Mouse (Mus musculus) midbrain, embryonic 13.5 days (tissue): ENCODE data around the gene Efr3b. TPM values are rescaled to one million over a fixed set of nuclear protein-coding genes. Genes with fewer than 3 reads are reported as not detected.

Source experiments
- ATAC-seq: fragments of 200-750 bp; cut with Nextera tagmentation; 2 replicates; pipeline ENCODE4 v1.8.0; 2017; ENCODE audit warnings: mild to moderate bottlenecking, moderate TSS enrichment, moderate library complexity
- H3K27ac ChIP-seq: fragments of 300-500 bp; sonication (generic); 2 replicates; pipeline ENCODE4 v1.5.1; 2015; ENCODE audit warnings: inconsistent platforms, mild to moderate bottlenecking, moderate library complexity
- H3K27me3 ChIP-seq: fragments of 300-500 bp; sonication (generic); 2 replicates; pipeline ENCODE4 v1.6.1; 2015; ENCODE audit warnings: mild to moderate bottlenecking, inconsistent platforms
- H3K36me3 ChIP-seq: fragments of 300-500 bp; sonication (generic); 2 replicates; pipeline ENCODE4 v1.6.1; 2015; ENCODE audit warnings: mild to moderate bottlenecking, inconsistent platforms
- H3K4me1 ChIP-seq: fragments of 300-500 bp; sonication (generic); replicated peaks from 2 replicates; pipeline ENCODE4 v1.6.1; 2015; ENCODE audit warnings: inconsistent platforms
- H3K4me2 ChIP-seq: fragments of 300-500 bp; sonication (generic); replicated peaks from 2 replicates; pipeline ENCODE4 v1.6.1; 2015; ENCODE audit warnings: moderate library complexity, mild to moderate bottlenecking, inconsistent platforms
- H3K4me3 ChIP-seq: fragments of 300-500 bp; sonication (generic); replicated peaks from 2 replicates; pipeline ENCODE4 v1.5.1; 2015; ENCODE audit warnings: mild to moderate bottlenecking, inconsistent platforms
- H3K9ac ChIP-seq: fragments of 300-500 bp; sonication (generic); replicated peaks from 2 replicates; pipeline ENCODE4 v1.6.1; 2015; ENCODE audit warnings: mild to moderate bottlenecking, inconsistent platforms
- H3K9me3 ChIP-seq: fragments of 300-500 bp; sonication (generic); 2 replicates; pipeline ENCODE4 v1.6.1; 2016; ENCODE audit warnings: mild to moderate bottlenecking, inconsistent platforms
- WGBS: fragments of 180-500 bp; shearing (Covaris S2); methylation state at CpG from one replicate; pipeline ENCODE4 v1.1.7; 2015; 5-methylcytosine and 5-hydroxymethylcytosine counted together
- polyA plus RNA-seq: library from polyadenylated mRNA; unstranded; fragments of >200 nt; fragmentation: Nextera tagmentation; extraction: Ambion mirVana; gene quantifications from 2 replicates; pipeline ENCODE4 v1.2.1, GENCODE M21; 2015

The Efr3b gene
- polyA plus RNA-seq: 37.9 and 41.5 TPM in 2 replicates

DNA sequence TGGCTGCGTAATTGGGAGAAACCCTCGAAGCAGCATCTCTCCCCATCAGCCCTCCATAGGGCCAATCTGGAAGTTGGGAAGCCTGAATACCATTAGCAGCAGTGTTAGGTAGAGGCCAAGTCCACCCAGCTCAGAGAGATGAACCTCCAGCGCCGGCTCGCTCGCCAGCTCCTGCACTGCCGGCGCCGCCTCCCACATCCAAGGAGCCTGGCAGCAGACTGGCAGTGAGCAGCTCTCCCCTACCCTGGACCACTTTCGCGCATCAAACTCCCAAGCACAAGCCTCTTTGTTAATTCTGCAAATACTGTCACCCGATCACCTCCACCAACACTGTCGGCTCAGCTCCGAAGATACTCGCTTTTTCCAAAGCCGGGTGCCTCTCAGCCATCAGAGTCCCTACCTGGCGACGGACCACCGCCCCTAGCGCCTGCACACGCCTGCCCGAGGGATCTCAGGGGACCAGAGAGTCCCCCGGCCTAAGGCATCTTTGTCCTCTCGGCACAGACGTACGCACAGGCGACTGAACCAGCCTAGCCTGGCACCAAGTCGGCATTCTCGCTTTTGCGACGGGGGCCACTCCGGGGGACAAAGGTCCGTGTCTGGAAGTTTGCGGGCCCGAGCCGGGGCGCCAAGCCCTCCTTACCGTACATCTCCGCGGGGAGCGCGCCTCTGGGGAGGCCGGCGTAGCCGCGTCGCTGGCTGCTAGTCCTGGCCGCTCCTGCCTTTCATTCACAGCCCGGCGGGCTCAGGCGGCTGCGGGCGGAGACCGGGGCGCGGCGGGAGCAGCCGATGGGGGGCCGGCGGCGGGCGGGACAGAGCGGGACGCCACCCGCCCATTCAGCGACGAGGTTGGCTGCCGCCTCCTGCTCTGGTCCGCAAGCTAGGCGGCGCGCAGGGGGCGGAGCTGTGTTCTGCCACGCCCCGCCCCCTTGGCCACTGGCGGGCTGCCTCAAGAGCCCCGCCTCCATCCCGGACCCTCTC lies at the start of gene Efr3b:
Efr3b (minus strand) TSS at position 855 of the 981 bp plus-strand sequence.
- H3K9ac ChIP-seq: peak within 1 kb of the TSS; percentile 91
- no peaks in the 10 kb centered on the region for H3K9me3 ChIP-seq
- H3K4me2 ChIP-seq: peak within 1 kb of the TSS; percentile 80
- WGBS: under 1% methylated on average over 68 of the region's 78 CpGs
- H3K27ac ChIP-seq: peak within 1 kb of the TSS; percentile 85
- ATAC-seq: peak; percentile 95
- peaks cover 5% of the 10 kb centered on the region; the same call in 1 of the 2 replicates for H3K36me3 ChIP-seq
- H3K4me3 ChIP-seq: peak within 1 kb of the TSS; percentile 82
- H3K27me3 ChIP-seq: 0 out of 2 replicates have a peak, but pooled peaks cover 10% of the 10 kb centered on the region
- peaks cover 26% of the 10 kb centered on the region for H3K4me1 ChIP-seq

GRCm38 (mm10) chr12:4083441-4083840 lies 44.7 kb upstream of the Efr3b start:
- Histone ChIP-seq H3K36me3 (peaks cover 19% of the 10 kb centered on the region), H3K27ac (no peak overlapping the region), H3K4me2 (peak overlapping the region; percentile 61), H3K4me3 (peak overlapping the region; percentile 59), H3K4me1 (peaks cover 19% of the 10 kb centered on the region), H3K27me3 (no peaks in the 10 kb centered on the region), H3K9ac (peak overlapping the region; percentile 56), H3K9me3 (no peaks in the 10 kb centered on the region)
- ATAC-seq: no peak
- WGBS: 71% methylated on average over 8 of the region's 8 CpGs

DNA sequence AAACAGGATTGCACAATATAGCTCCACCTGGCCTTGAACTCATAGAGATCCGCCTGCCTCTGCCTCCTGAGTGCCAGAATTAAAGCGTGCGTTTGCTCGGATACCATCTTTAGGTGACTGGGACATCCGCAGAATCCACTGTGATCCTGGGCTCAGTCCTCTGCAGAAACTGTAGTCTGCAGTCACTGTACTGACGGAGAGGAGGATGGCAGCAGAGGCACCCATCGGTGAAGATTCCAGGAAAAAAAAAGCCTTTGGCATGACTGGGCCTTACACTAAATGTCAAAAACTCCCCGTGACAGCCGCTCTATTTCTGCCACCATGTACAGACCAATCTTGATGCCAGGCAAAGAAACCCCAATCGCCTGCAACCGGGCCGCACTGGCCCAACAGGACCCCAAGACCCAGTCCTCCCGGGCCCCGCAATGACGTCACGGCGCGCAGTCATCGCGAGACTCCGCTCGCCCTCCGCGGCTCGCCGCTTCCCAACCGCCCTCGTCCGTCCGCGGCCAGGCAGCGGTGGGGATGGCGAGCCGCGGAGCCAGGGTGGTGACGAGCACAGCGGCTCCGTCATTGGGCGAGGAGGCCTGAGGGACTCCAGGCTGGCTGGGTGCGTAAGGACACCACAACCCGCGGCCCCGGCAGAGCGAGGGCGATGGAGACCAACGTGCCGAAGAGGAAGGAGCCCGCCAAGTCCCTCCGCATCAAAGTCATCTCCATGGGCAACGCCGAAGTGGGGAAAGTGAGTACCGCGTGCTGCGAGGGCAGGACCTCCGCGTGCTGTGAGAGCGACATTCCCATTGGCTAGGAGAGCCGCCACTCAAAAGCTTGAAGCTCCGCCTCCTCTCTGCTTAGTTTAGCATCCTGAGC lies 43.7 kb upstream of the Efr3b start, which contains the start of gene Dnajc27:
Dnajc27 (plus strand) TSS at position 452 of the 870 bp plus-strand sequence.
- 4% methylated on average over 59 of the region's 59 CpGs for WGBS

GRCm38 (mm10) chr12:4080311-4080710 lies 41.6 kb upstream of the Efr3b start:
- H3K4me3 ChIP-seq: no peak overlapping the region
- H3K4me2 ChIP-seq: no peak overlapping the region
- H3K27ac ChIP-seq: no peak overlapping the region
- H3K27me3 ChIP-seq: no peaks in the 10 kb centered on the region
- no peak overlapping the region for H3K9ac ChIP-seq
- peaks cover 19% of the 10 kb centered on the region for H3K4me1 ChIP-seq
- ATAC-seq: no peak
- H3K36me3 ChIP-seq: no peaks in the 10 kb centered on the region
- WGBS: 0% methylated on average over 2 of the region's 2 CpGs
- H3K9me3 ChIP-seq: no peaks in the 10 kb centered on the region

More for the DNA sequence above, 43.7 kb upstream of the Efr3b start, which contains the start of gene Dnajc27:
- Histone ChIP-seq H3K36me3 (peaks cover 15% of the 10 kb centered on the region), H3K9me3 (no peaks in the 10 kb centered on the region), H3K27ac (peak within 1 kb of the TSS; percentile 97), H3K9ac (peak within 1 kb of the TSS; percentile 77), H3K4me2 (peak within 1 kb of the TSS; percentile 61), H3K4me3 (peak within 1 kb of the TSS; percentile 59), H3K27me3 (no peaks in the 10 kb centered on the region), H3K4me1 (peaks cover 19% of the 10 kb centered on the region)
- peak; percentile 96 for ATAC-seq

DNA sequence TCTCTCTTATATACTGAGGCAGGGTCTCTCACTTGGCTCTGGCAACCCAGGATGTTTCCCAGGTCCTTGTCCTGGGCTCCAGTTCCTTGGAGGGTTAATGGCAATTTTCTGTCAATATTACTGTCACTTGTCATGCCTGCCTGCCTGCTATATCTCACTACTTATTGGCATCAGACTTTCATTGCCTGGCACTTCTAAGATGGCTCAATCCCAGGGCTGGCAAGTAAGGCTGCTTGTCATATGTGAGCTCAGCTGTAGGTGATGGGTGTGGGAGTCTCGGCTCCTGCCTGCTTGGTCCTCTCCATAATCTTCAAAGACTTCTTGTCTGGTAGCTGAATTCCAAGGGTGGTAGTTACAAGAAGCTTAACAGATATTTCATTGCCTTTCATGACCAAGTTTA lies 39.4 kb upstream of the Efr3b start:
- no peaks in the 10 kb centered on the region for H3K36me3 ChIP-seq
- H3K4me3 ChIP-seq: no peak overlapping the region
- H3K9ac ChIP-seq: no peak overlapping the region
- H3K4me2 ChIP-seq: no peak overlapping the region
- H3K9me3 ChIP-seq: no peaks in the 10 kb centered on the region
- no peak overlapping the region for H3K27ac ChIP-seq
- WGBS: 63% methylated on average over 1 of the region's 1 CpGs
- peaks cover 8% of the 10 kb centered on the region for H3K4me1 ChIP-seq
- H3K27me3 ChIP-seq: no peaks in the 10 kb centered on the region
- no peak for ATAC-seq

DNA sequence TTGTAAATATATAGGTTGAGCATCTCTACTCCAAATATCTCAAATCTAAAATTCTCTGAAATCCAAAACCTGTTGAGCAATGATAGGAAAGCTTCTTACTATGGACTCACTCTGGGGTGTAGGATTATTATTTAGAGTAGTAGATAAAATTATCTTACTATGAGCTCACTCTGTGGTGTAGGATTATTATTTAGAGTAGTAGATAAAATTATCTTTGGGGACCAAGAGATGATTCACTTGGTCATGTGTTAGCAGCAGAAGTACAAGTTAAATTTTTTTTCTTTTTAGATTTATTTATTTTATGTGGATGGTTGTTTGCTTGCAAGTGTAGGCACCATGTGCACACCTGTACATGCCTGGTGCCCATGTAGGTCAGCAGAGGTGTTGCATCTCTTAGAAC lies 37.7 kb upstream of the Efr3b start:
- Histone ChIP-seq H3K36me3 (no peaks in the 10 kb centered on the region), H3K4me2 (no peak overlapping the region), H3K27ac (no peak overlapping the region), H3K4me1 (no peaks in the 10 kb centered on the region), H3K27me3 (no peaks in the 10 kb centered on the region), H3K9me3 (no peaks in the 10 kb centered on the region), H3K4me3 (no peak overlapping the region), H3K9ac (no peak overlapping the region)
- ATAC-seq: no peak

GRCm38 (mm10) chr12:4075407-4075806 lies 36.7 kb upstream of the Efr3b start:
- Histone ChIP-seq H3K36me3 (no peaks in the 10 kb centered on the region), H3K4me3 (no peak overlapping the region), H3K9me3 (no peaks in the 10 kb centered on the region), H3K4me2 (no peak overlapping the region), H3K4me1 (no peaks in the 10 kb centered on the region), H3K27me3 (no peaks in the 10 kb centered on the region), H3K27ac (no peak overlapping the region), H3K9ac (no peak overlapping the region)
- no peak for ATAC-seq
- WGBS: 57% methylated on average over 8 of the region's 8 CpGs

DNA sequence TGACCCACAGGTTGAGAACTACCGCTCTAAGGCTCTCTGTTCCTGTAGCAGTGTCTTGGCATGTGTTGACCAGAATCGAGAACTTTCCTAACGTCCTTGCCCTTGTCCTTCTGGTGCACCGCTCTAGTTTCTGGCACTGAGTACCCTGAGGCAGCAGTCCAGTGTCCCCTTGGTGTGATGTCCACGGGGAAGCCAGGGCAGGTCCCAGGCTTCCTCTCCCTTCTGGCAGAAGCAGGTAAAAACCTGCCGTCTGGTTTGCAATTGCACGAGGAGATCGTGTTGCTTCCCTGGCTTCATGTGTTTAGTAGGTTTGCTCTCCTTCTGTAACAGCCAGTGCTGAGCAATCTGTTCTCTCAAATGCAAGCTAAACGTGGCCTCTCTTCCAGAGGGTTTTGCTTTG lies 33.0 kb upstream of the Efr3b start:
- WGBS: 85% methylated on average over 9 of the region's 9 CpGs
- no peaks in the 10 kb centered on the region for H3K9me3 ChIP-seq
- no peaks in the 10 kb centered on the region for H3K36me3 ChIP-seq
- no peak overlapping the region for H3K27ac ChIP-seq
- no peak overlapping the region for H3K9ac ChIP-seq
- no peaks in the 10 kb centered on the region for H3K27me3 ChIP-seq
- ATAC-seq: no peak
- no peak overlapping the region for H3K4me3 ChIP-seq
- H3K4me2 ChIP-seq: no peak overlapping the region
- H3K4me1 ChIP-seq: no peaks in the 10 kb centered on the region

GRCm38 (mm10) chr12:4068551-4068950 lies 29.8 kb upstream of the Efr3b start:
- ATAC-seq: no peak
- no peaks in the 10 kb centered on the region for H3K36me3 ChIP-seq
- no peaks in the 10 kb centered on the region for H3K4me1 ChIP-seq
- 84% methylated on average over 4 of the region's 4 CpGs for WGBS
- no peak overlapping the region for H3K27ac ChIP-seq
- H3K4me2 ChIP-seq: no peak overlapping the region
- H3K9me3 ChIP-seq: no peaks in the 10 kb centered on the region
- H3K27me3 ChIP-seq: no peaks in the 10 kb centered on the region
- H3K4me3 ChIP-seq: no peak overlapping the region
- no peak overlapping the region for H3K9ac ChIP-seq

- WGBS: 75% methylated on average over 6 of the region's 6 CpGs
- ATAC-seq: no peak
- Histone ChIP-seq H3K9me3 (no peaks in the 10 kb centered on the region), H3K9ac (no peak overlapping the region), H3K4me3 (no peak overlapping the region), H3K4me2 (no peak overlapping the region), H3K27ac (no peak overlapping the region), H3K27me3 (no peaks in the 10 kb centered on the region), H3K4me1 (no peaks in the 10 kb centered on the region), H3K36me3 (no peaks in the 10 kb centered on the region)
Measured at GRCm38 (mm10) chr12:4066681-4067459, 28.2 kb upstream of the Efr3b start.

- Histone ChIP-seq H3K27ac (no peak overlapping the region), H3K9ac (no peak overlapping the region), H3K4me2 (no peak overlapping the region), H3K36me3 (no peaks in the 10 kb centered on the region), H3K9me3 (no peaks in the 10 kb centered on the region), H3K4me3 (no peak overlapping the region), H3K27me3 (no peaks in the 10 kb centered on the region), H3K4me1 (no peaks in the 10 kb centered on the region)
- no peak for ATAC-seq
- WGBS: 73% methylated on average over 8 of the region's 8 CpGs
Measured at GRCm38 (mm10) chr12:4065944-4066343, 27.2 kb upstream of the Efr3b start.
